Mouse (Mus musculus) limb, embryonic 13.5 days (tissue): ENCODE data around the gene Leng9. TPM values are rescaled to one million over a fixed set of nuclear protein-coding genes. Genes with fewer than 3 reads are reported as not detected.
A peak's percentile ranks its signal among the peaks of the same experiment; 100 is the strongest.
"Not testable (repeated sequence)": the region's sequence is repeated elsewhere in the genome, so short reads cannot be mapped to it uniquely, and the experiment has no call there.

Experiments used
- ATAC-seq: fragments of 200-750 bp; cut with Nextera tagmentation; 2 replicates; pipeline ENCODE4 v1.8.0; 2017; ENCODE audit warnings: low read depth, moderate number of reproducible peaks, moderate TSS enrichment; ENCODE audit not compliant: low FRiP score
- H3K27ac ChIP-seq: fragments of 300-500 bp; sonication (generic); 2 replicates; pipeline ENCODE4 v1.5.1; 2015; ENCODE audit warnings: inconsistent platforms, mild to moderate bottlenecking, moderate library complexity
- H3K27me3 ChIP-seq: fragments of 300-500 bp; sonication (generic); 2 replicates; pipeline ENCODE4 v1.6.1; 2015; ENCODE audit warnings: mild to moderate bottlenecking, inconsistent platforms
- H3K36me3 ChIP-seq: fragments of 300-500 bp; sonication (generic); 2 replicates; pipeline ENCODE4 v1.6.1; 2015; ENCODE audit warnings: inconsistent platforms, mild to moderate bottlenecking, moderate library complexity
- H3K4me1 ChIP-seq: fragments of 300-500 bp; sonication (generic); 2 replicates; pipeline ENCODE4 v1.6.1; 2015; ENCODE audit warnings: inconsistent platforms
- H3K4me2 ChIP-seq: fragments of 300-500 bp; sonication (generic); replicated peaks from 2 replicates; pipeline ENCODE4 v1.6.1; 2015; ENCODE audit warnings: inconsistent platforms, mild to moderate bottlenecking, moderate library complexity
- H3K4me3 ChIP-seq: fragments of 300-500 bp; sonication (generic); 2 replicates; pipeline ENCODE4 v1.5.1; 2015; ENCODE audit warnings: moderate library complexity, mild to moderate bottlenecking, inconsistent platforms
- H3K9ac ChIP-seq: fragments of 300-500 bp; sonication (generic); 2 replicates; pipeline ENCODE4 v1.6.1; 2015; ENCODE audit warnings: mild to moderate bottlenecking, inconsistent platforms
- H3K9me3 ChIP-seq: fragments of 300-500 bp; sonication (generic); 2 replicates; pipeline ENCODE4 v1.6.1; 2016; ENCODE audit warnings: inconsistent platforms
- WGBS: fragments of 180-500 bp; shearing (Covaris S2); methylation state at CpG from one replicate; pipeline ENCODE4 v1.1.7; 2015; 5-methylcytosine and 5-hydroxymethylcytosine counted together
- polyA plus RNA-seq: library from polyadenylated mRNA; unstranded; fragments of >200 nt; fragmentation: Nextera tagmentation; extraction: Ambion mirVana; gene quantifications from 2 replicates; pipeline ENCODE4 v1.2.1, GENCODE M21; 2015

The Leng9 gene
- polyA plus RNA-seq = 4.6 and 4.9 TPM in 2 replicates

DNA sequence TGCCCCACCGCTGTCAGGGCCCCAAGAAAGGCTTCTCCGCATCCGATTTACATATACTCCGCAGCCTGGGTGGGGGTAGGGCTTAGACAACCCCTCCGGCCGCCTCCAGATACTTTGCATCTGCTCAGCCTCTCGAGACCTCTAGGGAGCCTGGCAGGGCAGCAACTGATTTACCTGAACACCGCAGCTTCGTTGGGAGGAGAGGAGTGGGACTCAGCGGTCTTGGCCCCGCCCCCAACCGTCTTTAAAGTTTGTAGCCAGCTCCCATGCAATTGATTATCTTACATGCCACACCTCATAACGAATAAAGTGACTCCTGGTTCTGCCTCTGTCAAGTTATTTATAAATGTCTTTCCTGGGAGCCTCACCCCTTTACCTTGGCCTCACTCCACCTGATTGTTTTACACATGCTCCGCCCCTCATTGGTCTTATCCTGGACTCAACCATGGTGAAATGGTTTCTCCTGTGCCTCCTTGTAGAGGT, at the start of gene Leng9:
Gene Leng9, minus strand, starts transcription at position 316 of the 483 bp plus-strand sequence.
- H3K4me1 ChIP-seq = peaks cover 29% of the 10 kb centered on the region
- H3K27ac ChIP-seq = peak within 1 kb of the TSS; percentile 89
- peaks cover 22% of the 10 kb centered on the region for H3K27me3 ChIP-seq
- H3K4me2 ChIP-seq = peak within 1 kb of the TSS; percentile 88
- peaks cover 44% of the 10 kb centered on the region for H3K36me3 ChIP-seq
- 1% methylated on average over 14 of the region's 14 CpGs for WGBS
- H3K9ac ChIP-seq = peak within 1 kb of the TSS; percentile 85
- H3K4me3 ChIP-seq = peak within 1 kb of the TSS; percentile 70
- H3K9me3 ChIP-seq = no peaks in the 10 kb centered on the region
- peak; percentile 18; the same call in 1 of the 2 replicates for ATAC-seq

DNA sequence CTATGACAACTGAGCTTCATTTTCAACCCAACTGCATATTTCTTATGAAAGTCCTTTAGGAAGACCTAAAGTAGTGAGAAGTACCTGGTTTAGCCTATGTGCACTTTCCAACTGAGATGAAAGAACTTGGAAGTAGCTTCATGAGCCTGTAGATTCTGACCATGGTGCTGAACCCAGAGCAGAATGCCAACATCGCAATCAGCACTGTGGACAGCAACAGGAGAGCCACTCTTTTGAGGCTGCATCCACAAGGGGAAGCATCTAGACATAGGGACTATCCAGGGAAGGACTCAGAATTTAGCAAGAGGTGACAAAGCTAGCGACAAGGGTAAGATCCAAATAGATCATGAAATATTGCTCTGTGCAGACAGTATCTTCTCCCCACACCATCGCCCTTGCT, 28.3 kb upstream of the Leng9 start:
- H3K27ac ChIP-seq = no peak overlapping the region
- H3K36me3 ChIP-seq = no peaks in the 10 kb centered on the region
- ATAC-seq = no peak
- H3K9me3 ChIP-seq = no peaks in the 10 kb centered on the region
- H3K4me3 ChIP-seq = no peak overlapping the region
- no peaks in the 10 kb centered on the region for H3K27me3 ChIP-seq
- H3K4me1 ChIP-seq = no peaks in the 10 kb centered on the region
- no peak overlapping the region for H3K4me2 ChIP-seq
- 42% methylated on average over 3 of the region's 3 CpGs for whole genome bisulfite sequencing
- no peak overlapping the region for H3K9ac ChIP-seq

DNA sequence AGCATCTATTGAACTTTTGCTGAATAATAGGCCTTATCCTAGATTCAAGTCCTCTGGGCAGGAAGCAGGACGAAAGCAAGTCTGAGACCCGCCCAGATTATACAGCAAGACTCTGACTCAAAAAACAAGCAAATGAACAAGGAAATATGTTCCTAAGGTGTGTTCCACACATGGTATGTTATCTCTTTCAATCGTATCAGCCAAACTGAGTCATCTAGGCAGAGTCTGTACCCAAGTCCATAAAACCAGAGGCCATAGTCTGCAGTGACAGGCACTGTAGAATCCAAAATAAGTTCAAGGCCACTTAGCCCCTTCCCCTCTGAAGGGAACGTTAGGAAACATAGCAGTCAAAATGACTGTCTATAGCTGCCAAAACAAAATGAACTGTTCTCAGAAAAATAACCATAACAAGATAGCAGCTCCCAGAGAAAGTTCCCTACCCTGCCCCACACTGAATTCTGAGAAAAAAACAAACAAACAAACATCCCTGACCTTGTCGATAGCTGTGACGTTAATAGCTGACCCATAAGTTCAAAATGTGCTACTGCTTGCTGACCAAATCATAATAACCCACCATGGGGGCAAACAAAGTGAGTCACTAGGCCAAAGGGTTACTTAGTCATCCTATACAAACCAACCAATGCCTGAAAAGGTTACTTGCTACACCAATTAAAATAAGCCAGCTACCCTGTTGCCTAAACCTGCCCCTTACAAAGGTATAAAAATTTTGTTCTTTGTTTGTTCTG, 20.2 kb upstream of the Leng9 start:
- H3K4me1 ChIP-seq = peaks cover 2% of the 10 kb centered on the region
- no peak overlapping the region for H3K4me2 ChIP-seq
- ATAC-seq = no peak
- H3K9ac ChIP-seq = no peak overlapping the region
- no peaks in the 10 kb centered on the region for H3K36me3 ChIP-seq
- 76% methylated on average over 6 of the region's 6 CpGs for whole genome bisulfite sequencing
- H3K27ac ChIP-seq = no peak overlapping the region
- no peaks in the 10 kb centered on the region for H3K27me3 ChIP-seq
- no peak overlapping the region for H3K4me3 ChIP-seq
- H3K9me3 ChIP-seq = no peaks in the 10 kb centered on the region

DNA sequence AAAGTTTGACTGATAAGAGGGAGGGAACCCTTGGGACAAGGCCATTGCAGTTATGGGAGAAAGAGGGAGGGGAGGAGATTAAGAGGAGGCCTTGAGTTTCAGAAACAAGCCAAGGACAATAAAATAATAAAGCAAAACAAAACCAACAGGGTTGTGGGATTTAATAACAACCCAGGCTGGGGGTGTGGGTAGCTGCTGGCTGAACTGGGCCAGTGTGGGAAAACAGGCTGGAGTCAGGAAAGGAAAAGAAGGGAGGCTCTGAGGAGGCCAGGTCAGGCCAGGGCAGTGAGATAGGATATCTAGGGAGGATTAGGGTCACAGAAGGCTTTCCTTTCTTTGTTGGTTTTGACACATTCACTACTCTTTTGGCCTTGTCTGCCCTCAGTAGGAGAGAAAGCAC, 16.9 kb upstream of the Leng9 start:
- no peak for ATAC-seq

DNA sequence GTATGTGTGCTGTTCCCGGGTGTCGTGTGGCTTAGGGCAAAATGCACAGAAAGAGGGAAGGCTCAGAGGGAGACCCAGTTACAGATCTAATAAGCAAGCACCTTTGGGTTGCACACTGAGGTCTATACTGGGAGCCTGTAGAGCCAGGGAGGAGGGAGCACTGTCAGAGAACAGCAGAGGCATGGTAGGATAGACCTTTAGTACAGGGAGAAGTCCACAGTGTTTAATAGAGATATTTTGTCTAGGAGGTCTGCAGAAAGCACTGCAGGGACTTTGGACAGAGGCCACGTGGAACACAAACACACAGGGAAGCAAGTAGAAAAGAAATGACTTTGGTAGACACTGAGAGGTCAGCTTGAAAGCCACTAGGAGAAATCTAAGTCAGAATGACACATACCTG, 15.1 kb upstream of the Leng9 start:
- H3K27me3 ChIP-seq = no peaks in the 10 kb centered on the region
- H3K4me3 ChIP-seq = peak overlapping the region; percentile 54
- peak overlapping the region; percentile 71 for H3K4me2 ChIP-seq
- WGBS = 20% methylated on average over 3 of the region's 3 CpGs
- peaks cover 21% of the 10 kb centered on the region for H3K4me1 ChIP-seq
- H3K27ac ChIP-seq = peak overlapping the region; percentile 77
- no peaks in the 10 kb centered on the region for H3K36me3 ChIP-seq
- no peak for ATAC-seq
- H3K9ac ChIP-seq = peak overlapping the region; percentile 60
- H3K9me3 ChIP-seq = no peaks in the 10 kb centered on the region

More for the DNA sequence above, 16.9 kb upstream of the Leng9 start:
- H3K4me2 ChIP-seq = no peak overlapping the region
- no peak overlapping the region for H3K4me3 ChIP-seq
- no peaks in the 10 kb centered on the region for H3K36me3 ChIP-seq
- peaks cover 21% of the 10 kb centered on the region for H3K4me1 ChIP-seq
- H3K27me3 ChIP-seq = no peaks in the 10 kb centered on the region
- no peaks in the 10 kb centered on the region for H3K9me3 ChIP-seq
- no peak overlapping the region; the same call in 1 of the 2 replicates for H3K9ac ChIP-seq
- H3K27ac ChIP-seq = no peak overlapping the region

DNA sequence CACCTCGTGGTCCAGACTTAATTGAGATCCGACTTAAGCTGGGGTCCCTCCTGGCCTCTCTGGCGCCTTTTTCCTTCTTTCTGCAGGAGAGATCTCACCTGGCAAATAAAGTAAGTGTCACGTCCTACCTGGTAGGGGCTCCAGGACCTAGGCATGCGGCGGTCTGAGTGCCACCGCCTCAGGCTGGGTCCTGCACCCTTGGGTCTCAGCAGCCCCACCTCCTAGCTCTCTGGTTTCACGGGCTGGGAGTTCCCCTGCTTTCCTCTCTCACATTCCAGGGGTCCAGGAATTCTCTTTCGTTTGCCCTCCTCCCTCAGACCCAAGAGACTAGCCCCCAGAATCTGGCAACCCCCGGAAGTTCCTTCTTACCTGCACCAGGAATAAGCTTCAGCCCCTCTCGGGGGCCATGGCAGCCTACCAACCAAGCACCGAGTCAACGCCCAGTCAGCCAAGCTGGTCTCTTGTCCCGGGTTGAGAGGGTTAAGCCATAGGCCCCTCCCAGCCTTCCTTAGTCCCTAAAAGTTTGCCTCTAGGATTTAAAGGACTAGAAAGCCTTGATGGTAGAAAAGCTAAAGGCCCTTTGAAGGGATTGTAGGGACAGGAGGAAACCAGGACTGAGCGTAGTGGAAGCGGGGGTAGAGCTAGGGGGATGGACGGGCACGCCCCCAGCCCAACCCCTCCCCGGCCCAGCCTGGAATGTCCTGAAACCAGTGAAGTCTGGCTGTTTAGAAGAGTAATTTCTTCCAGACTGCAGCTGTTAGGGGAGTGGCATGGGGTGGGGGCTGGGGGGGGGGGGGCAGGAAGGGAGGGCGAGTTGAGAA, 14.1 kb upstream of the Leng9 start, which contains the start of gene Cdc42ep5:
Gene Cdc42ep5, minus strand, starts transcription at position 771 of the 821 bp plus-strand sequence.
- peak; percentile 96 for ATAC-seq
- Histone ChIP-seq H3K4me3 (peak within 1 kb of the TSS; percentile 54), H3K27ac (peak within 1 kb of the TSS; percentile 89), H3K4me2 (peak within 1 kb of the TSS; percentile 71), H3K9ac (peak within 1 kb of the TSS; percentile 65), H3K36me3 (no peaks in the 10 kb centered on the region), H3K27me3 (no peaks in the 10 kb centered on the region), H3K4me1 (peaks cover 21% of the 10 kb centered on the region), H3K9me3 (no peaks in the 10 kb centered on the region)
- WGBS = under 1% methylated on average over 19 of the region's 20 CpGs

DNA sequence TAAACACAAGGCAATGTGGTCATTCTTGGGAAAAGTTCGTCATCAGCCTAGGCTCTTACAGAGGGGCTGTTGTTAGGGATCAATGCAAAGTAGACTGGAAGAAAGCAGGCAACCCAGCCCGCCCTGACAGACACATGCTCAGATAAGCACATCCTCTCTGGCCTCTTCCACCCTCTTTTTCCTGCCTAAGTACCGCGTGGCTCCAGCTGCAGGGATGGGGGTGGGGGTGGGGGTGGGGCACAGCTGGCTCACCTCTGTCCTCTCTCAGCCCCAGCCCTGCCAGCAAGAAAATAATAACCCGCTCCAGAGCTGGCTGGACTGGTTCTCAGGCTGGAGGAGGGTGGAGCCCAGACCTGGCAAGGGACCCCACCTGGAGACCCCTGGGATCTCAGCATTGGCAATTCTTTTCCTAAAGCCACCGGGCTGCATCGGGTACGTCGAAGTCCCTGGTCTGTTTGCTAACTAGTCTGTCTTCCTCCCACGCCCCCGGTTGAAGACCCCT, 13.4 kb upstream of the Leng9 start:
- Histone ChIP-seq H3K4me3 (peak overlapping the region; percentile 54), H3K27me3 (no peaks in the 10 kb centered on the region), H3K9me3 (no peaks in the 10 kb centered on the region), H3K27ac (peak overlapping the region; percentile 89), H3K4me2 (peak overlapping the region; percentile 71), H3K4me1 (peaks cover 21% of the 10 kb centered on the region), H3K36me3 (no peaks in the 10 kb centered on the region), H3K9ac (peak overlapping the region; percentile 65)
- peak; percentile 41; the same call in 1 of the 2 replicates for ATAC-seq
- WGBS = under 1% methylated on average over 11 of the region's 11 CpGs

DNA sequence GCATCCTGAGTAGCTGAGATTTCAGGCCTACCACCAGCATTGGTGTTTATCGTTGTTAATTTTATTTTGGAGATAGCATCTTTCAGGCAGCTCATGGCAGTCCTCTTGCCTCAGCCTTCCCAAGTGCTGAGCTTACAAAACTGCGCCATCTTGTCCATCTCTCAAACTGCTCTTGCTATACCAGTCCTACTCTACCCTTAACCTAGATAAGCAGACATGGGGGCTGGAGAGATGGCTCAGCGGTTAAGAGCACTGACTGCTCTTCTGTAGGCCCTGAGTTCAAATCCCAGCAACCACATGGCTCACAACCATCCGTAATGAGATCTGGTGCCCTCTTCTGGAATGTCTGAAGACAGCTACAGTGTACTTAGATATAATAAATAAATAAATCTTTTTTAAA, 11.4 kb upstream of the Leng9 start:
- not testable (repeated sequence) for H3K27ac ChIP-seq, H3K27me3 ChIP-seq, H3K9me3 ChIP-seq, ATAC-seq, H3K4me3 ChIP-seq, H3K36me3 ChIP-seq, H3K9ac ChIP-seq, H3K4me2 ChIP-seq
- 96% methylated on average over 4 of the region's 4 CpGs for WGBS
- peaks cover 21% of the 10 kb centered on the region for H3K4me1 ChIP-seq

DNA sequence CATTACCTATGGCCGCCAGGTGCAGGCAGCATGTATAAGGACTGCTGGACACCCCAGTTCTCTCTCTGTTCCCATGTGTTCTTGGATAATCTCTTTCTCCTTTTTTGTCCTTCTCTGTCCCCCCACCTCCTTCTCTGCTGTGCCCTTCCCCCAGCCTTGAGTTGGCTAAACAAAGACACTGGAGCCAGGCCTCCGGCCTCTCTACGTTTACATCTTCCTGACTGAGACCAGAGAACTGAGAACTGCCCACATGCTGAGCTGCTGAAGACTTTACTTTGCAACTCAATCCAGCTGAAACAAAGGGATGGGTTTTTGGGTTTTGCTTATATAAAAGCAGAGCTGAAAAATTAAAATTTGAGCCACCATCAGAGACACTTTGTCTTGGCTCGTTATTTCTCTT, 4.8 kb upstream of the Leng9 start:
- Histone ChIP-seq H3K36me3 (peaks cover 15% of the 10 kb centered on the region), H3K27ac (0 out of 2 replicates have a peak overlapping the region, but pooled peaks have one; percentile 8), H3K4me2 (no peak overlapping the region), H3K4me1 (peaks cover 14% of the 10 kb centered on the region), H3K9me3 (no peaks in the 10 kb centered on the region), H3K4me3 (no peak overlapping the region), H3K27me3 (peaks cover 22% of the 10 kb centered on the region), H3K9ac (no peak overlapping the region)
- no peak for ATAC-seq
- WGBS = 65% methylated on average over 4 of the region's 4 CpGs

DNA sequence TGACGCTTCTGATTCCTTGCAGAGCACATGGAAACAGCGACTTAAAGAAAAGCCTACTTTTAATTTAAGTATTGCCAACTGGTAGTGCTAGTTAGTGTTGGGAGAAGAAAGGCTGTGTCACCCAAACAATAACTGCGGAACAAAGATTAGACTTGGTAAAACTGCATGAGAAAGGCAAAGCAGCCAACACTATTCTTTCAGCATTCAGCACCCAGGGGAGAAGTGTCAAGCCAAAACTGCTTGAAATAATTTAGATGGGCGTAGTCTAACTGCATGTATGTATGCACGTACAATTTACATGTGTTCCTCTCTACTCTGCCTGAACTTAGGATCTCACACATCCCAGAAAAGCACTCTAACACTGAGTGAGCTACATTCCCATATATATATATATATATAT, 4.2 kb upstream of the Leng9 start:
- H3K36me3 ChIP-seq = peaks cover 15% of the 10 kb centered on the region
- peaks cover 18% of the 10 kb centered on the region for H3K4me1 ChIP-seq
- 74% methylated on average over 5 of the region's 5 CpGs for WGBS
- no peak overlapping the region for H3K4me2 ChIP-seq
- no peak for ATAC-seq
- H3K4me3 ChIP-seq = no peak overlapping the region
- H3K9me3 ChIP-seq = no peaks in the 10 kb centered on the region
- no peak overlapping the region for H3K9ac ChIP-seq
- H3K27me3 ChIP-seq = peaks cover 22% of the 10 kb centered on the region
- peak overlapping the region; percentile 44; the same call in 1 of the 2 replicates for H3K27ac ChIP-seq

DNA sequence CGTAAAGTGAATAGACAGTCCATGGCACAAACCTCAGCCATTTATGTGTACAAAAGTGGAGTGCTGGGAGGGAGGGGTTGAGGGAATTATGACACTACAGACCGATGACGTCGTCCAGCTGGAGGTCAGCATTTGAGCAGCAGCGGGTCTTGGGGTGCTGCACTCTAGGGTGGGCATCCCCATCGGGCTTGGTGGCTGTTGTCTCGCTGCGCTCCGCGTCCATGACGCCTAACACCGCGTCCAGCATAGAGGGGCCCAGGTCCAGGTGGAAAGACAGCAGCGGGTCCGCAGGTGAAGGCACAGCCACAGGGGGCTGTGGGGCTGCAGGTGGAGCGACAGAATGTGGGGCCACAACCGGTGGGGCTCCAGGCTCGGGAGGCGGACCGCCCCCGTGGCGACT, 1.1 kb upstream of the Leng9 start:
- H3K4me1 ChIP-seq = peaks cover 29% of the 10 kb centered on the region
- 20% methylated on average over 22 of the region's 22 CpGs for WGBS
- peak overlapping the region; percentile 88 for H3K4me2 ChIP-seq
- H3K27me3 ChIP-seq = peaks cover 22% of the 10 kb centered on the region
- H3K9me3 ChIP-seq = no peaks in the 10 kb centered on the region
- no peak overlapping the region for H3K27ac ChIP-seq
- peaks cover 37% of the 10 kb centered on the region for H3K36me3 ChIP-seq
- no peak overlapping the region for H3K9ac ChIP-seq
- no peak for ATAC-seq
- H3K4me3 ChIP-seq = no peak overlapping the region

DNA sequence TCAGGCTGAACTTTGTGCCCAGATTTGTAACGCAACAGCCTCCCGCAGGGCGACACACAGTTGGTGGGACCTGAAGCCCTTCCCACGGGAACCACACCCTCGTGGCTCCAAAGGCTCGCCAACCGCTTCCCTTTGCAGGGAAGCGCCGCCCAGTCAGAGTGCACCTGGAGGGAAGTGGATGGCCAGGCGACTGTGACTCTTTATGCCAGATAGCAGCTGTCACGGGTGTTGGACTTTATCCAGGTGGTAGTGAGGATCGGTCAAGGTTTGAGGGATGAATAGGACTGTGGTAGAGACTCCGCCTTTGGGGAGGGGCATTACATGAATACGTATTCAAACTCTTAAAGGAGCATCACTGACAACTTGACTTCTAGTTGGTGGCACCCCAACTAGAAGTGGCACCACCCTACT, 642 bp upstream of the Leng9 start:
- no peak overlapping the region for H3K9ac ChIP-seq

More for the DNA sequence above, 642 bp upstream of the Leng9 start:
- Histone ChIP-seq H3K27ac (no peak overlapping the region), H3K4me2 (peak overlapping the region; percentile 88), H3K36me3 (peaks cover 39% of the 10 kb centered on the region), H3K4me3 (peak overlapping the region; percentile 70), H3K9me3 (no peaks in the 10 kb centered on the region), H3K4me1 (peaks cover 29% of the 10 kb centered on the region), H3K27me3 (peaks cover 22% of the 10 kb centered on the region)
- 12% methylated on average over 14 of the region's 14 CpGs for WGBS
- no peak for ATAC-seq
